Mouse (Mus musculus) liver, embryonic 11.5 days (tissue): ENCODE results near the gene Rin1. TPM values are rescaled to one million over a fixed set of nuclear protein-coding genes. Genes with fewer than 3 reads are reported as not detected.

Source experiments
- ATAC-seq: fragments of 200-750 bp; cut with Nextera tagmentation; replicated peaks from 2 replicates; pipeline ENCODE4 v1.8.0; 2017; ENCODE audit warnings: moderate number of reproducible peaks, mild to moderate bottlenecking, moderate TSS enrichment, moderate library complexity; ENCODE audit not compliant: low FRiP score
- DNase-seq: peaks from one replicate; pipeline ENCODE4 v3.0.0-alpha.2; 2017; ENCODE audit warnings: low spot score
- H3K27ac ChIP-seq: fragments of 300-500 bp; sonication (generic); 2 replicates; pipeline ENCODE4 v1.5.1; 2014; ENCODE audit warnings: mild to moderate bottlenecking, low read depth, low read length, control low read depth
- H3K27me3 ChIP-seq: fragments of 300-500 bp; sonication (generic); replicated peaks from 2 replicates; pipeline ENCODE4 v1.6.1; 2014; ENCODE audit warnings: low read length, mixed read lengths; ENCODE audit not compliant: control insufficient read depth, insufficient read depth
- H3K36me3 ChIP-seq: fragments of 300-500 bp; sonication (generic); 2 replicates; pipeline ENCODE4 v1.6.1; 2014; ENCODE audit warnings: mild to moderate bottlenecking, low read length, moderate library complexity, mixed read lengths; ENCODE audit not compliant: control insufficient read depth, insufficient read depth
- H3K4me1 ChIP-seq: fragments of 300-500 bp; sonication (generic); replicated peaks from 2 replicates; pipeline ENCODE4 v1.6.1; 2014; ENCODE audit warnings: low read length, mixed read lengths; ENCODE audit not compliant: control insufficient read depth, insufficient read depth
- H3K4me2 ChIP-seq: fragments of 300-500 bp; sonication (generic); 2 replicates; pipeline ENCODE4 v1.6.1; 2014; ENCODE audit warnings: mild to moderate bottlenecking, control low read depth, moderate library complexity
- H3K4me3 ChIP-seq: fragments of 300-500 bp; sonication (generic); 2 replicates; pipeline ENCODE4 v1.5.1; 2014; ENCODE audit warnings: low read depth, low read length, control low read depth
- H3K9ac ChIP-seq: fragments of 300-500 bp; sonication (generic); 2 replicates; pipeline ENCODE4 v1.6.1; 2014; ENCODE audit warnings: low read depth, low read length, control low read depth
- H3K9me3 ChIP-seq: fragments of 300-500 bp; sonication (generic); 2 replicates; pipeline ENCODE4 v1.6.1; 2016; ENCODE audit warnings: low read length, inconsistent platforms, mixed read lengths; ENCODE audit not compliant: control insufficient read depth
- whole genome bisulfite sequencing: fragments of 180-500 bp; shearing (Covaris S2); extraction: QIAGEN DNeasy Blood & Tissue Kit; methylation state at CpG from one replicate; pipeline ENCODE4 v1.1.7; 2014; 5-methylcytosine and 5-hydroxymethylcytosine counted together
- polyA plus RNA-seq: library from polyadenylated mRNA; unstranded; fragments of >200 nt; fragmentation: Nextera tagmentation; extraction: Ambion mirVana; gene quantifications from 2 replicates; pipeline ENCODE4 v1.2.1, GENCODE M21; 2014

The Rin1 gene
- polyA plus RNA-seq, 1 experiment from 2014 or later: 1.4 TPM

- peak overlapping the region; percentile 79 for H3K4me3 ChIP-seq
- H3K4me2 ChIP-seq: peak overlapping the region; percentile 88
- no peaks in the 10 kb centered on the region for H3K9me3 ChIP-seq
- DNase-seq (no peak), ATAC-seq (no peak)
- H3K27ac ChIP-seq: no peak overlapping the region
- no peak overlapping the region; the same call in 1 of the 2 replicates for H3K9ac ChIP-seq
- peaks cover 22% of the 10 kb centered on the region for H3K27me3 ChIP-seq
- WGBS: 87% methylated on average over 4 of the region's 4 CpGs
- peaks cover 20% of the 10 kb centered on the region for H3K4me1 ChIP-seq
- H3K36me3 ChIP-seq: peaks cover 9% of the 10 kb centered on the region
Measured at GRCm38 (mm10) chr19:5089324-5089723, 39.0 kb downstream of the Rin1 start.

GRCm38 (mm10) chr19:5092083-5092482 lies 41.8 kb downstream of the Rin1 start:
- peaks cover 32% of the 10 kb centered on the region for H3K4me1 ChIP-seq
- H3K4me3 ChIP-seq: no peak overlapping the region
- H3K9ac ChIP-seq: no peak overlapping the region
- no peak overlapping the region for H3K4me2 ChIP-seq
- H3K27me3 ChIP-seq: peaks cover 2% of the 10 kb centered on the region; the same call in 1 of the 2 replicates
- H3K9me3 ChIP-seq: no peaks in the 10 kb centered on the region
- peaks cover 9% of the 10 kb centered on the region for H3K36me3 ChIP-seq
- WGBS: 89% methylated on average over 10 of the region's 10 CpGs
- no peak for ATAC-seq
- no peak for DNase-seq
- H3K27ac ChIP-seq: no peak overlapping the region

DNA sequence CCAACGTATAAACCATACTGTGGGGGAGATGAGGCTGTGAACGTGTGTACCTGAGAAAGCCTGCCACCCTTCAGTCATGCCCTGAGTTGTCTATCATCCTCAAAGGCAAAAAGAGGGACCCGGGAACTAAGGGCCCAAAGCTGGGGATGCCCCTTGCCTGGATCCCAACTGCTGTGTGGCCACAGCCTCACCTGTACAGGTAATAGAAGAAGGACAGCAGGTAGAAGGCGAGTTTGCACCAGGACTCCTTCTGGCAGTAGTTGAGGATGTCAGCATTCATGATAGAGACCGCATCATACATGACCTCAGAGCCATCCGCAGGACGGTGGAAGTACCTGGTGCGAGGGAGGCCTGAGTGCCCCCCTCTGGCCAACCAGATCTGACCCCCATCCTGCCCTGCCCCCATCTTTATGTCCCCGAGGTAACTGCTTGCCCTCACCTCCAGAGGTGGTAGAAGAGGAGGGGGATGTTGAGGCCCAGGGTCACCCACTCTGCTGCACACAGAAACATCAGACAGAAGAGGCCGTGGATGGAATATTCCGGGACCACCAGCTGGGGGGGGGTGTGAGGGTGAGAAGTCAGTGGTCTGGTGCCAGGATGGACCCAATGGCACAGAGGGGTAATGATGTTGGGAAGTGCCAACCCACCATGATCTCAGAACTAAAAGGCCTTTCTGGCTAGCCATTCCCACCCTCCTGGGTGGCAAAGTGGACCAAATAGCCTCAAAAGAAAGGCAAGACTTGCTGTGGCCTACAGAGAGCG lies 43.4 kb downstream of the Rin1 start:
- 73% methylated on average over 12 of the region's 12 CpGs for whole genome bisulfite sequencing
- Histone ChIP-seq H3K4me3 (no peak overlapping the region; the same call in 1 of the 2 replicates), H3K27ac (no peak overlapping the region), H3K4me1 (peaks cover 41% of the 10 kb centered on the region), H3K9ac (0 out of 2 replicates have a peak overlapping the region, but pooled peaks have one; percentile 8), H3K9me3 (no peaks in the 10 kb centered on the region), H3K4me2 (no peak overlapping the region), H3K36me3 (peaks cover 9% of the 10 kb centered on the region), H3K27me3 (peaks cover 2% of the 10 kb centered on the region; the same call in 1 of the 2 replicates)
- DNase-seq (peak; percentile 30), ATAC-seq (no peak)

GRCm38 (mm10) chr19:5094243-5094632 lies 44.0 kb downstream of the Rin1 start:
- Histone ChIP-seq H3K4me2 (no peak overlapping the region), H3K4me1 (peaks cover 39% of the 10 kb centered on the region), H3K9ac (no peak overlapping the region), H3K9me3 (no peaks in the 10 kb centered on the region), H3K27me3 (peaks cover 2% of the 10 kb centered on the region; the same call in 1 of the 2 replicates), H3K4me3 (no peak overlapping the region; the same call in 1 of the 2 replicates), H3K36me3 (peaks cover 9% of the 10 kb centered on the region), H3K27ac (no peak overlapping the region)
- peak; percentile 73 for ATAC-seq
- WGBS: 1% methylated on average over 21 of the region's 21 CpGs
- DNase-seq: peak; percentile 92

- 47% methylated on average over 11 of the region's 11 CpGs for WGBS
- no peak for ATAC-seq
- Histone ChIP-seq H3K4me2 (no peak overlapping the region), H3K9me3 (no peaks in the 10 kb centered on the region), H3K4me3 (no peak overlapping the region), H3K27me3 (peaks cover 2% of the 10 kb centered on the region; the same call in 1 of the 2 replicates), H3K36me3 (peaks cover 12% of the 10 kb centered on the region), H3K27ac (no peak overlapping the region), H3K4me1 (peaks cover 38% of the 10 kb centered on the region), H3K9ac (no peak overlapping the region)
- peak; percentile 33 for DNase-seq
Measured at GRCm38 (mm10) chr19:5094746-5095417, 44.6 kb downstream of the Rin1 start.

- Histone ChIP-seq H3K4me3 (no peak overlapping the region), H3K9ac (no peak overlapping the region), H3K4me2 (0 out of 2 replicates have a peak overlapping the region, but pooled peaks have one; percentile 12), H3K27ac (no peak overlapping the region), H3K9me3 (no peaks in the 10 kb centered on the region), H3K36me3 (peaks cover 7% of the 10 kb centered on the region), H3K4me1 (peaks cover 38% of the 10 kb centered on the region), H3K27me3 (peaks cover 2% of the 10 kb centered on the region; the same call in 1 of the 2 replicates)
- 9% methylated on average over 9 of the region's 9 CpGs for WGBS
- DNase-seq (no peak), ATAC-seq (no peak)
Measured at GRCm38 (mm10) chr19:5095887-5096474, 45.7 kb downstream of the Rin1 start.

- H3K4me3 ChIP-seq: peak overlapping the region; percentile 45
- WGBS: 8% methylated on average over 30 of the region's 31 CpGs
- H3K4me2 ChIP-seq: peak overlapping the region; percentile 90
- peak overlapping the region; percentile 63 for H3K9ac ChIP-seq
- H3K36me3 ChIP-seq: peaks cover 14% of the 10 kb centered on the region
- ATAC-seq (no peak), DNase-seq (no peak)
- H3K9me3 ChIP-seq: no peaks in the 10 kb centered on the region
- no peak overlapping the region for H3K27ac ChIP-seq
- H3K4me1 ChIP-seq: peaks cover 38% of the 10 kb centered on the region
- peaks cover 2% of the 10 kb centered on the region; the same call in 1 of the 2 replicates for H3K27me3 ChIP-seq
Measured at GRCm38 (mm10) chr19:5097521-5098362, 47.5 kb downstream of the Rin1 start.
